Mouse (Mus musculus) lung, postnatal 4 days (tissue): ENCODE measurements around the gene Dpysl5.
"Not testable (repeated sequence)": the region's sequence is repeated elsewhere in the genome, so short reads cannot be mapped to it uniquely, and the experiment has no call there.

Experiments
- DNase-seq, 2 experiments: peaks; one replicate each; pipeline ENCODE4 v3.0.0; 2021

Gene Dpysl5

GRCm38 (mm10) chr5:30711147-30712001, at the start of gene Dpysl5:
Gene Dpysl5 (plus strand): TSS chr5:30711564.
- peak; percentile 73 to 87 for DNase-seq

- DNase-seq, result no peak
Measured at GRCm38 (mm10) chr5:30665360-30665759, 46.0 kb upstream of the Dpysl5 start.

- no peak for DNase-seq
Measured at GRCm38 (mm10) chr5:30665968-30666367, 45.4 kb upstream of the Dpysl5 start.

GRCm38 (mm10) chr5:30666391-30667195, 44.8 kb upstream of the Dpysl5 start, which contains the start of gene Cenpa:
Gene Cenpa (plus strand): TSS chr5:30666777.
- peak; percentile 89 to 92 for DNase-seq

GRCm38 (mm10) chr5:30667215-30667614, 44.1 kb upstream of the Dpysl5 start:
- DNase-seq, result no peak

GRCm38 (mm10) chr5:30667686-30668085, 43.7 kb upstream of the Dpysl5 start:
- no peak for DNase-seq

GRCm38 (mm10) chr5:30668637-30669495, 42.5 kb upstream of the Dpysl5 start:
- DNase-seq, result no peak

- no peak for DNase-seq
Measured at GRCm38 (mm10) chr5:30669496-30669830, 41.9 kb upstream of the Dpysl5 start.

- DNase-seq, result no peak
Measured at GRCm38 (mm10) chr5:30670091-30670490, 41.3 kb upstream of the Dpysl5 start.

- peak in 1 of 2 experiments; percentile 4 for DNase-seq
Measured at GRCm38 (mm10) chr5:30674001-30674400, 37.4 kb upstream of the Dpysl5 start.

GRCm38 (mm10) chr5:30676800-30677199, 34.6 kb upstream of the Dpysl5 start:
- DNase-seq, result peak in 1 of 2 experiments; percentile 19

GRCm38 (mm10) chr5:30678069-30678468, 33.3 kb upstream of the Dpysl5 start:
- not testable (repeated sequence) for DNase-seq

- no peak for DNase-seq
Measured at GRCm38 (mm10) chr5:30678722-30679296, 32.6 kb upstream of the Dpysl5 start.

GRCm38 (mm10) chr5:30679593-30679992, 31.8 kb upstream of the Dpysl5 start:
- no peak for DNase-seq

- DNase-seq, result no peak
Measured at GRCm38 (mm10) chr5:30681970-30682369, 29.4 kb upstream of the Dpysl5 start.

GRCm38 (mm10) chr5:30682967-30683600, 28.3 kb upstream of the Dpysl5 start:
- DNase-seq, result peak in 1 of 2 experiments; percentile 11

GRCm38 (mm10) chr5:30683993-30684392, 27.4 kb upstream of the Dpysl5 start:
- DNase-seq, result no peak

- DNase-seq, result no peak
Measured at GRCm38 (mm10) chr5:30686781-30687180, 24.6 kb upstream of the Dpysl5 start.

GRCm38 (mm10) chr5:30700361-30701000, 10.9 kb upstream of the Dpysl5 start:
- DNase-seq, result no peak

- not testable (repeated sequence) for DNase-seq
Measured at GRCm38 (mm10) chr5:30701373-30701772, 10.0 kb upstream of the Dpysl5 start.

- no peak for DNase-seq
Measured at GRCm38 (mm10) chr5:30701866-30702265, 9.5 kb upstream of the Dpysl5 start.
